Mouse (Mus musculus) erythroblast, embryonic 14.5 days (primary cell): ENCODE measurements around the gene Nol9.

Experiments
- GATA1 ChIP-seq: IDR thresholded peaks from 2 replicates; pipeline ENCODE4 v1.6.1; 2012; ENCODE audit warnings: low read length, inconsistent platforms, mixed read lengths
- TAL1 ChIP-seq: IDR thresholded peaks from 3 replicates; pipeline ENCODE4 v1.6.1; 2012; ENCODE audit warnings: low read length, inconsistent platforms, mixed read lengths

GRCm38 (mm10) chr4:152083611-152084220 is 44.6 kb downstream of the Nol9 start:
- no peak for TF ChIP-seq GATA1
- TF ChIP-seq TAL1 = no peak
